In genomic region chr7:73391002-73391517, GRCm38 (mm10) we compare ENCODE assay signal across 8 mouse cellular contexts. TPM values are rescaled to one million over a fixed set of nuclear protein-coding genes. Genes with fewer than 3 reads are reported as not detected.
DNase-seq lines count a peak whose midpoint lies in the region; ATAC-seq and TF ChIP-seq lines count a peak whose summit lies in the region.

No protein-coding gene starts in this region.

- H3K27me3 ChIP-seq in hindbrain, embryonic 14.5 days (ENCODE audit: control insufficient read depth, insufficient read depth, low read length), result no peaks in the 10 kb centered on the region

- 0 out of 2 replicates have a peak, but pooled peaks cover 5% of the 10 kb centered on the region for H3K36me3 ChIP-seq in hindbrain, embryonic 14.5 days (replicated peaks; ENCODE audit: control insufficient read depth, insufficient read depth)

- WGBS in hindbrain, embryonic 14.5 days, result under 1% methylated on average over 35 of the region's 42 CpGs

- intact Hi-C loops in gastrocnemius, adult 2 months (cut with DNase I), result no loop called here
- intact Hi-C loops in left cerebral cortex, postnatal 10 days (cut with DNase I), result no loop called here

- peaks cover 39% of the 10 kb centered on the region for H3K4me1 ChIP-seq in hindbrain, embryonic 14.5 days (replicated peaks; ENCODE audit: control insufficient read depth, insufficient read depth, low read length)

- no peaks in the 10 kb centered on the region for H3K9me3 ChIP-seq in hindbrain, embryonic 14.5 days (ENCODE audit: control insufficient read depth, low read length)

- peak overlapping the region; percentile 93 for H3K4me3 ChIP-seq in gastrocnemius, adult 2 months
- peak overlapping the region; percentile 62 for H3K4me3 ChIP-seq in hindbrain, embryonic 14.5 days (replicated peaks; ENCODE audit: low read length)

- DNase-seq in adrenal gland, adult 18-20 months (ENCODE audit: low spot score in 2 of 2), result peak; percentile 84 to 89
- DNase-seq in cerebellum, postnatal 4 days (ENCODE audit: low spot score in 2 of 2), result peak; percentile 54 to 76
- DNase-seq in gastrocnemius, adult 2 months, result peak; percentile 98
- DNase-seq in hindbrain, embryonic 14.5 days (ENCODE audit: low spot score), result peak; percentile 77
- DNase-seq in left cerebral cortex, postnatal 10 days (ENCODE audit: extremely low spot score in 1 of 2, low spot score in 2 of 2), result peak; percentile 69 to 92
- peak; percentile 89 for DNase-seq in skeletal muscle tissue, adult 2 months (ENCODE audit: low read depth, low spot score)
- no peak for DNase-seq in B cell, adult 2 months

- no peak for TF ChIP-seq CTCF in gastrocnemius, adult 2 months (IDR thresholded peaks at IDR 0.05)

- peak overlapping the region; percentile 95 for H3K4me2 ChIP-seq in hindbrain, embryonic 14.5 days (replicated peaks)

- peak overlapping the region; percentile 92 for H3K9ac ChIP-seq in hindbrain, embryonic 14.5 days

- H3K27ac ChIP-seq in gastrocnemius, adult 2 months, result peak overlapping the region; percentile 98
- H3K27ac ChIP-seq in hindbrain, embryonic 14.5 days, result peak overlapping the region; percentile 90

- peak; percentile 69 for ATAC-seq in hindbrain, embryonic 14.5 days (ENCODE audit: low FRiP score)
- peak; percentile 31 for ATAC-seq in megakaryocyte progenitor cell, adult 5-6 weeks (replicated peaks; ENCODE audit: poor library complexity)

RNA-seq across cellular contexts. Expression of gene Rgma, which starts 15.8 kb away (rescaled TPM):
- total RNA-seq in adrenal gland, adult 18-20 months (2021), result 10 to 100 TPM in 1 of 2 experiments, 1 to 10 TPM in 1; 8.1 to 12.1 TPM
- 10 to 100 TPM; 46.1 to 52.4 TPM for total RNA-seq in gastrocnemius, adult 2 months (2021)
- 46.3 and 46.7 TPM in 2 replicates for polyA plus RNA-seq in hindbrain, embryonic 14.5 days (2014; fragmentation: Nextera tagmentation; extraction: Ambion mirVana)
- total RNA-seq in left cerebral cortex, postnatal 10 days (2021), result 100 to 1,000 TPM; 151 to 153 TPM
- total RNA-seq in megakaryocyte progenitor cell, adult 5-6 weeks (2015), result not detected in 2 replicates
- total RNA-seq in megakaryocyte progenitor cell, adult 5-6 weeks (2017), result not detected in 2 replicates

Comparison
In these comparisons a context has a peak if more than half of its experiments do, and no peak if none do; other contexts are left out.
1. DNase-seq: peak in adrenal gland, adult 18-20 months (2 of 2), cerebellum, postnatal 4 days (2 of 2), gastrocnemius, adult 2 months (single experiment), hindbrain, embryonic 14.5 days (single experiment), left cerebral cortex, postnatal 10 days (2 of 2) and skeletal muscle tissue, adult 2 months (single experiment); none in B cell, adult 2 months (0 of 2).
2. RNA of gene Rgma, which starts 15.8 kb away (total RNA-seq): 151 to 153 TPM in left cerebral cortex, postnatal 10 days, 46.1 to 52.4 TPM in gastrocnemius, adult 2 months and 8.1 to 12.1 TPM in adrenal gland, adult 18-20 months; not detected in megakaryocyte progenitor cell, adult 5-6 weeks; every median in the first group is over 4 times any median in the second.